Mouse (Mus musculus) embryonic facial prominence, embryonic 10.5 days (tissue): ENCODE results near the gene Kitl. TPM values are rescaled to one million over a fixed set of nuclear protein-coding genes. Genes with fewer than 3 reads are reported as not detected.
A peak's percentile ranks its signal among the peaks of the same experiment; 100 is the strongest.

Source experiments
- DNase-seq: peaks from one replicate; pipeline ENCODE4 v3.0.0-alpha.2; 2017; ENCODE audit warnings: low spot score
- H3K27ac ChIP-seq: fragments of 300-500 bp; sonication (generic); replicated peaks from 2 replicates; pipeline ENCODE4 v1.5.1; 2016; ENCODE audit warnings: mild to moderate bottlenecking
- H3K27me3 ChIP-seq: fragments of 300-500 bp; sonication (generic); replicated peaks from 2 replicates; pipeline ENCODE4 v1.6.1; 2016; ENCODE audit warnings: low read depth, mild to moderate bottlenecking; ENCODE audit not compliant: poor library complexity, severe bottlenecking
- H3K36me3 ChIP-seq: fragments of 300-500 bp; sonication (generic); replicated peaks from 2 replicates; pipeline ENCODE4 v1.6.1; 2016; ENCODE audit warnings: mild to moderate bottlenecking, moderate library complexity
- H3K4me1 ChIP-seq: fragments of 300-500 bp; sonication (generic); 2 replicates; pipeline ENCODE4 v1.6.1; 2016
- H3K4me3 ChIP-seq: fragments of 300-500 bp; sonication (generic); 2 replicates; pipeline ENCODE4 v1.5.1; 2016; ENCODE audit warnings: mild to moderate bottlenecking, moderate library complexity
- H3K9me3 ChIP-seq: fragments of 300-500 bp; sonication (generic); 2 replicates; pipeline ENCODE4 v1.6.1; 2016; ENCODE audit warnings: mild to moderate bottlenecking
- WGBS: fragments of 180-500 bp; shearing (Covaris S2); methylation state at CpG from one replicate; pipeline ENCODE4 v1.1.7; 2016; 5-methylcytosine and 5-hydroxymethylcytosine counted together
- polyA plus RNA-seq: library from polyadenylated mRNA; unstranded; fragments of >200 nt; fragmentation: Nextera tagmentation; extraction: Ambion mirVana; gene quantifications from 2 replicates; pipeline ENCODE4 v1.2.1, GENCODE M21; 2016

The Kitl gene
- polyA plus RNA-seq, 1 experiment from 2014 or later: 13.2 TPM

- Histone ChIP-seq H3K27me3 (peaks cover 73% of the 10 kb centered on the region), H3K27ac (peak overlapping the region; percentile 82), H3K36me3 (no peaks in the 10 kb centered on the region), H3K4me3 (peak overlapping the region; percentile 74), H3K4me1 (peaks cover 40% of the 10 kb centered on the region), H3K9me3 (no peaks in the 10 kb centered on the region)
- under 1% methylated on average over 28 of the region's 28 CpGs for WGBS
- DNase-seq: peak; percentile 64
These were observed 888 bp downstream of the Kitl start for GRCm38 (mm10) chr10:100016326-100016709.

DNA sequence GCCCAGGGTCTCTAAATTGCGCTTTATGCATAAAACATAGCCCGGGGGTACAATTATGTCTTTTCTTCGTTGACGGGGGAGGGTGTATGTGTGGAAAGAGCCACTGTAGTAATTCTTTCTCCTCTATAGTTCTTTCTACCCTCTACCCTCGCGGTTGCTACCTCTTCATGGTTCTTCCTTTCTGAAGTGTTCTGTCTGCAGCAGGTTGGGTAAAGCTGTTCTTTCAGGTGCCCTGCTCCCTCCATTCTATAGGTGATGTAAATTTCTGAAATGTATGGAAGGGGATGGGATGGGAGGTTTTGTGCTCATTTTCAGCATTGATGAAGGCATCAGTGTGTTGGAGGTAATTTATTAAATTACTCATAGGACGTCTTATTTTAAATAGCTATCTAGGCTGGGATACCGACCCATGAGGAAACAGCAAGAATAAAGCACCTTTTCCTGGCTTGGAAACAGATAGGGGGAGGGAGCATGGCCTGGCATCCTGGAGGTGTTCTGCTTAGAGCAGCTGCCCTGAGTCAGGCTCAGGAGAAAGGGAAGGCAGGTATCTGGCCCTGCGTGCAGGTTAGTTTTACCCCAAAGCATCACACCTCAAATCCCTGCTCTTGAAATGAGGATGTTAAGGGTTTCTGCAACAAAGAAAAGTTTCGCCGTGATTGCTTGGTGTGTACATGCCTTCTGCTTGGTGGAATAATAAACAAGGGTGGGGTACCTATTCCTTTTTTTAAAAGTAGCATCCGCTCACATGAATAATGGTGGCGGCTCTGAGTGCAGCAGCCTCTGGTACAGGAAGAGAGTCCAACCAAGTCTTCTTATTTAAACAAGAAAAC is 1.7 kb downstream of the Kitl start:
- peaks cover 81% of the 10 kb centered on the region for H3K27me3 ChIP-seq
- H3K4me1 ChIP-seq: peaks cover 46% of the 10 kb centered on the region
- DNase-seq: no peak
- no peak overlapping the region for H3K27ac ChIP-seq
- H3K4me3 ChIP-seq: peak overlapping the region; percentile 74
- H3K9me3 ChIP-seq: no peaks in the 10 kb centered on the region
- H3K36me3 ChIP-seq: no peaks in the 10 kb centered on the region
- 18% methylated on average over 13 of the region's 13 CpGs for WGBS

- H3K36me3 ChIP-seq: no peaks in the 10 kb centered on the region
- no peak overlapping the region for H3K27ac ChIP-seq
- WGBS: 5% methylated on average over 10 of the region's 10 CpGs
- no peak for DNase-seq
- H3K4me3 ChIP-seq: peak overlapping the region; percentile 74
- H3K27me3 ChIP-seq: peaks cover 85% of the 10 kb centered on the region
- no peaks in the 10 kb centered on the region for H3K9me3 ChIP-seq
- H3K4me1 ChIP-seq: peaks cover 51% of the 10 kb centered on the region
These were observed 2.3 kb downstream of the Kitl start for GRCm38 (mm10) chr10:100017771-100018070.

- peak overlapping the region; percentile 74; the same call in 1 of the 2 replicates for H3K4me3 ChIP-seq
- H3K27ac ChIP-seq: no peak overlapping the region
- H3K36me3 ChIP-seq: peaks cover 3% of the 10 kb centered on the region
- H3K27me3 ChIP-seq: peaks cover 85% of the 10 kb centered on the region
- H3K9me3 ChIP-seq: no peaks in the 10 kb centered on the region
- H3K4me1 ChIP-seq: peaks cover 52% of the 10 kb centered on the region
- DNase-seq: no peak
- 44% methylated on average over 5 of the region's 5 CpGs for WGBS
These were observed 3.1 kb downstream of the Kitl start for GRCm38 (mm10) chr10:100018493-100018892.

- Histone ChIP-seq H3K36me3 (peaks cover 6% of the 10 kb centered on the region), H3K4me3 (no peak overlapping the region), H3K27me3 (peaks cover 78% of the 10 kb centered on the region), H3K4me1 (peaks cover 49% of the 10 kb centered on the region), H3K27ac (no peak overlapping the region; the same call in 1 of the 2 replicates), H3K9me3 (no peaks in the 10 kb centered on the region)
- 75% methylated on average over 17 of the region's 17 CpGs for WGBS
- DNase-seq: no peak
These were observed 4.1 kb downstream of the Kitl start for GRCm38 (mm10) chr10:100019246-100020195.

DNA sequence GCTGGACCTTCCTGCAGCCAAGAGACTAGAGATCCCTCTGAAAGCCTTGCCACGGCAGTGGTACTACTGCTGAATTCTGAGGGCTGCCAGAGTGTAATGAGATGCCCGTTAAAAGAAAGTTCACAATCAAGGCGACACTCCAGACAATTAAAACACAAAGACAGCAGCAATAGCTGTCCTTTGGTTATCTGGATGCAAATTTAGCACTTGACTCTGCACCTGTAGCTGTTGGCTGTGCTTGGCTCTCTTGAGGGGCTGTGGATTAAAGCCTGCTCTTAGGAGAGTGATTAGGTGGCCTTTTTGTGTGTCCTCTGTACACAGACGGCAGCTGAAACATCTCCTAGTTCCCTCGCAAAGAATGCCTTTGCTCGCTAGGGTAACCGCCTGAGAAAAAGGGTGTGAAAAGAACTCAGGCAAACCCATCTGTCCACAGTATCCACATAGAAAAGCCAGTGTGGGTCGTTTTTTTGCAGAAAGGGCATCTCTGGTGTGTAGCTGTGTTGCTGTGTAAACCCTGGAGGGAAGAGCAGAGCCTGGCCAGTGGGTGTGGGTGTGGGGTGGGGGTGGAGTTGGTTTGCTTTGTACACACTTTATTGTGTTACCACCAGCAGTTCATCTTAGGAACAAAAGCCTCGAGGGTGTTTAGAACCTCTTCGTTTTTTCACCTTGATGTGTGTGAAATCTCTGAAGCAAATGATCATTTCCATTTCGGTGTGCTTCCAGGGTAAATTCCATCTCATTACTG is 6.8 kb downstream of the Kitl start:
- Histone ChIP-seq H3K36me3 (peaks cover 11% of the 10 kb centered on the region), H3K9me3 (no peaks in the 10 kb centered on the region), H3K27me3 (peaks cover 57% of the 10 kb centered on the region), H3K4me1 (peaks cover 47% of the 10 kb centered on the region), H3K27ac (no peak overlapping the region), H3K4me3 (no peak overlapping the region)
- 58% methylated on average over 11 of the region's 11 CpGs for WGBS
- no peak for DNase-seq

DNA sequence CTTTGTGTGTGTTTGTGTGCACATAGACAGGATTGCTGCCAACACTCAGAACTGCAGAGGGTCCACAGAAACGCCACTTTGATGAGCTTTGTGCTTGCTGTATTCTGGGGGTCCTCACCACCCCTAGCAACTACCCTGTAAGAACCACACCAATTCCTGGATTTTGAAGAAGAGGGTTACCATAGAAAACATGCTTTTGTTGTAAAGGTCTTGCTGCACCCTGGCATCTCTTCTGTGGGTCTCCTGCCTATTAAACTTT is 7.3 kb downstream of the Kitl start:
- no peak for DNase-seq
- H3K4me3 ChIP-seq: no peak overlapping the region
- H3K4me1 ChIP-seq: peaks cover 42% of the 10 kb centered on the region
- no peaks in the 10 kb centered on the region for H3K9me3 ChIP-seq
- no peak overlapping the region for H3K27ac ChIP-seq
- 71% methylated on average over 1 of the region's 1 CpGs for WGBS
- H3K27me3 ChIP-seq: peaks cover 52% of the 10 kb centered on the region
- peaks cover 11% of the 10 kb centered on the region for H3K36me3 ChIP-seq

DNA sequence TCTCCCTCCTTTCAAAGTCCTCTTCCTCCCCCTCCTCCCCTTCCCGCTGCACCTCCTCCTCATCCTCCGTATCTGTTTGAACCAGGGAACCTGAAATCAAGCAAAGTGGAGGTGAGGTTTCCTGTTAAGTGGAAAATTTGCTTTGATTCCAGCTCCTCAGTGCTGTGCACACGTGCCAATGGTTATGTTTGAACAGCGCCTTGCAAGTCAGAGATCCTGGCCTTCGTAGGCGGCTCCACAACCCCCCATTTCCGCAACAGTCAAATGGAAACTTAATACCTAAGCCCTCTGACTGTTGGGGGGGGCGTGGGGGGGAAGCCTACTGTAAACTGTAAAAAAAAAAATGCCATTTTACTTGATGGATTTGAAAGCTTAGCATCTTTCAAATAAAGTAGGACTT is 10.2 kb downstream of the Kitl start:
- Histone ChIP-seq H3K9me3 (no peaks in the 10 kb centered on the region), H3K4me1 (peaks cover 23% of the 10 kb centered on the region), H3K36me3 (peaks cover 11% of the 10 kb centered on the region), H3K27me3 (peaks cover 26% of the 10 kb centered on the region), H3K27ac (no peak overlapping the region), H3K4me3 (no peak overlapping the region)
- DNase-seq: peak; percentile 52
- WGBS: 59% methylated on average over 8 of the region's 8 CpGs

DNA sequence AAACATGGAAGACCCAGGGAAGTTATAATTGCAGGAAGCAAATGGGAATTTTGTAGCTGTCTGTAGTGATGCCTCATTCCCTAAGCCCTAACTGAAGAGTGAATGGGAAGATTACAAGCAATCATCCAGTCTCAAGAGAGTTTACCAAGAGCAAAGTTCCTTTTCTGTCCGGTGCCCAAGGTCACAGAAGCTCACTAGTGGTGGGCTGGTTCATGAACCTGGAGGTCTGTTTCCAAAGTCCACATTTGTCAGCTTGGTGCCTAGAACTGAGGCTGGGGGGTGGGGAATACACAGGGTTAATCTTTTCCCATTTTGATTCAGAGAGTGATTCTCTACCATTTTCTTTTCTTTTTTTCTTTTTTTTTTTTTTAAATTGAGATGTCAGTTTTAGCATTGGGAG is 11.3 kb downstream of the Kitl start:
- H3K27me3 ChIP-seq: peaks cover 19% of the 10 kb centered on the region
- no peak overlapping the region for H3K27ac ChIP-seq
- no peaks in the 10 kb centered on the region for H3K9me3 ChIP-seq
- peaks cover 32% of the 10 kb centered on the region for H3K4me1 ChIP-seq
- WGBS: 57% methylated on average over 1 of the region's 1 CpGs
- H3K4me3 ChIP-seq: no peak overlapping the region
- no peak for DNase-seq
- H3K36me3 ChIP-seq: peaks cover 11% of the 10 kb centered on the region

DNA sequence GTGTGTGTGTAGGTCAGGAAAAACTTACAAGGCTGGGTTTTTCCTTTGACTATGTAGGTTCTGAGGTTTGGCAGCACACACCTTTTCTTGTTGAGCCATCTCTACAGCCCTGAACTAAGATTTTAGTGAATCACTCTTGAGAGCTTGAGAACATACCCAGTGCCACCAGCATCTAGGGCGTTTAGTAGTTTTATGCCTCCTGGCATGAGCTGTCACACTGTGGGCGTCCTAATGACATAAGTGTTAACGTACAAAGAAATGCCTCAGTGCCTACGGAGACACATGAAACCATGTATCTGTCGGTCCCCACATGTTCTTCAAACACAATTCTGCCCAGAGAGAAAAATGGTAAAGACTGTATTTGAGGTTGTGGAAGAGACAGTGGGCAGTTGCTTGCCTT is 15.0 kb downstream of the Kitl start:
- Histone ChIP-seq H3K27ac (no peak overlapping the region), H3K27me3 (no peaks in the 10 kb centered on the region), H3K36me3 (0 out of 2 replicates have a peak, but pooled peaks cover 4% of the 10 kb centered on the region), H3K9me3 (no peaks in the 10 kb centered on the region), H3K4me1 (peaks cover 25% of the 10 kb centered on the region), H3K4me3 (no peak overlapping the region)
- 76% methylated on average over 5 of the region's 5 CpGs for WGBS
- no peak for DNase-seq

DNA sequence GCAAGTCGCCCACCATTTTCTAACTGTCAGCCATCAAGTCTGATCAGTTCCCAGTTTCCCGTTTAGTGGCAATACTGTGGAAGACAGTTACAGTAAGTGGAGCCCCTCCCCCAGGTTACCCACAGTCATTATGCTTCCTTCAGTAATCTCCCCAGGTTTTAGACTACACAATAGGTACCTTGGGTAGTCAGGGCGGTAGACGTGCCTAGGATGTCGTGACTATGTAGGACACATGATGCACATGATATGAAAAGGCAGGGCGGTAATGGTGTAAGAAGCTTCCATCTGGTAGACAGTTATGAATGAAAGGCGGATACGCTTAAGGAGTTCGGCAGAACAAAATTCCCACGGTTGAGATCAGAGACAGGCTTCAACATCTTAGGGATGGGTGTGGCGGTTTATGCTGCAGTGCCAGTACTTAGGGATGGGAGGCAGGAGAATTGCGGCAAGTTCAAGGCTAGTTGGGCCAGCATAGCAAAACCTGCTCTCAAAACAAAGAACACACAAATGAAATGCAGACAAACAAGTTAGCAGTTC is 15.6 kb downstream of the Kitl start:
- H3K4me1 ChIP-seq: peaks cover 24% of the 10 kb centered on the region

GRCm38 (mm10) chr10:100031631-100032030 is 16.2 kb downstream of the Kitl start:
- no peaks in the 10 kb centered on the region for H3K9me3 ChIP-seq
- peaks cover 26% of the 10 kb centered on the region for H3K4me1 ChIP-seq
- no peaks in the 10 kb centered on the region for H3K36me3 ChIP-seq
- peak overlapping the region; percentile 27; the same call in 1 of the 2 replicates for H3K27ac ChIP-seq
- no peak for DNase-seq
- H3K4me3 ChIP-seq: peak overlapping the region; percentile 28; the same call in 1 of the 2 replicates
- 12% methylated on average over 11 of the region's 11 CpGs for WGBS
- no peaks in the 10 kb centered on the region for H3K27me3 ChIP-seq

More for the DNA sequence above, 15.6 kb downstream of the Kitl start:
- Histone ChIP-seq H3K27me3 (no peaks in the 10 kb centered on the region), H3K36me3 (0 out of 2 replicates have a peak, but pooled peaks cover 4% of the 10 kb centered on the region), H3K9me3 (no peaks in the 10 kb centered on the region), H3K4me3 (0 out of 2 replicates have a peak overlapping the region, but pooled peaks have one; percentile 28), H3K27ac (no peak overlapping the region)
- DNase-seq: no peak
- 76% methylated on average over 12 of the region's 12 CpGs for WGBS
